Mouse (Mus musculus) gastrocnemius, adult 8-10 months (tissue): Measurements from ENCODE around the gene E130208F15Rik. TPM values are rescaled to one million over a fixed set of nuclear protein-coding genes. Genes with fewer than 3 reads are reported as not detected.

ENCODE experiments used
- DNase-seq, 2 experiments: peaks; one replicate each; pipeline ENCODE4 v3.0.0; 2022; ENCODE audit warnings: low spot score in 2 of 2
- total RNA-seq, 4 experiments: library from RNA; stranded (reverse); gene quantifications; 2 replicates each; pipeline ENCODE4 v1.2.4; 2022

The E130208F15Rik gene
- total RNA-seq, 4 experiments from 2014 or later = 0.32 to 0.92 (median 0.53) TPM

- DNase-seq = peak; percentile 17 to 18
Measured at GRCm38 (mm10) chr7:30333436-30333835, 11.9 kb downstream of the E130208F15Rik start.

- no peak for DNase-seq
Measured at GRCm38 (mm10) chr7:30334563-30334962, 13.0 kb downstream of the E130208F15Rik start.

GRCm38 (mm10) chr7:30335688-30336087, 14.1 kb downstream of the E130208F15Rik start:
- no peak for DNase-seq

- DNase-seq = peak; percentile 49 to 66
Measured at GRCm38 (mm10) chr7:30336384-30336783, 14.8 kb downstream of the E130208F15Rik start.

GRCm38 (mm10) chr7:30339432-30340109, 18.0 kb downstream of the E130208F15Rik start:
- DNase-seq = no peak

- no peak for DNase-seq
Measured at GRCm38 (mm10) chr7:30346635-30347379, 25.3 kb downstream of the E130208F15Rik start.

GRCm38 (mm10) chr7:30347828-30348227, 26.3 kb downstream of the E130208F15Rik start:
- DNase-seq = peak; percentile 31 to 32

GRCm38 (mm10) chr7:30353279-30353822, 31.8 kb downstream of the E130208F15Rik start:
- peak; percentile 49 to 56 for DNase-seq

- DNase-seq = no peak
Measured at GRCm38 (mm10) chr7:30354059-30354458, 32.5 kb downstream of the E130208F15Rik start.

GRCm38 (mm10) chr7:30358378-30359186, 37.0 kb downstream of the E130208F15Rik start:
- no peak for DNase-seq

- DNase-seq = no peak
Measured at GRCm38 (mm10) chr7:30359276-30359865, 37.8 kb downstream of the E130208F15Rik start.

GRCm38 (mm10) chr7:30360028-30360427, 38.5 kb downstream of the E130208F15Rik start:
- DNase-seq = no peak

GRCm38 (mm10) chr7:30362652-30363343, 41.3 kb downstream of the E130208F15Rik start, which contains the start of gene Lrfn3:
TSS of gene Lrfn3 (minus strand) at chr7:30362772.
- peak in 1 of 2 experiments; percentile 44 for DNase-seq

- DNase-seq = no peak
Measured at GRCm38 (mm10) chr7:30363344-30363738, 41.8 kb downstream of the E130208F15Rik start.

GRCm38 (mm10) chr7:30367466-30367865, 45.9 kb downstream of the E130208F15Rik start:
- DNase-seq = no peak

Other genes starting within 250 kb of the E130208F15Rik start
- 1 to 10 TPM in 3 of 4 experiments, under 1 TPM in 1; 0.19 to 2.2 (median 1.6) TPM for gene Zfp82, start 248.8 kb upstream of the E130208F15Rik start, total RNA-seq
- 1 to 10 TPM in 1 of 4 experiments, not detected in 3; 1.9 TPM for gene Gm26920, start 231.3 kb upstream of the E130208F15Rik start, total RNA-seq
- gene Zfp566, start 231.2 kb upstream of the E130208F15Rik start, total RNA-seq = 1 to 10 TPM; 2.3 to 3.7 (median 3.0) TPM
- gene Zfp260, start 227.0 kb upstream of the E130208F15Rik start, total RNA-seq = 10 to 100 TPM; 34.0 to 49.3 (median 42.0) TPM
- 1 to 10 TPM in 1 of 4 experiments, under 1 TPM in 3; 0.87 to 1.1 (median 0.95) TPM for gene Zfp382, start 199.8 kb upstream of the E130208F15Rik start, total RNA-seq
- 10 to 100 TPM; 22.6 to 31.4 (median 26.4) TPM for gene Zfp146, start 152.0 kb upstream of the E130208F15Rik start, total RNA-seq
- gene Cox7a1, start 137.6 kb upstream of the E130208F15Rik start, total RNA-seq = 100 to 1,000 TPM; 730 to 997 (median 888) TPM
- 100 to 1,000 TPM; 164 to 196 (median 175) TPM for gene Capns1, start 122.9 kb upstream of the E130208F15Rik start, total RNA-seq
- 10 to 100 TPM; 55.8 to 67.4 (median 62.3) TPM for gene Polr2i, start 89.8 kb upstream of the E130208F15Rik start, total RNA-seq
- 10 to 100 TPM; 26.8 to 38.6 (median 31.1) TPM for gene Tbcb, start 89.5 kb upstream of the E130208F15Rik start, total RNA-seq
- not detected for gene Ovol3, start 86.0 kb upstream of the E130208F15Rik start, total RNA-seq
- not detected for gene Thap8, start 41.6 kb upstream of the E130208F15Rik start, total RNA-seq
- 1 to 10 TPM in 3 of 4 experiments, under 1 TPM in 1; 0.90 to 2.3 (median 1.4) TPM for gene Wdr62, start 41.3 kb upstream of the E130208F15Rik start, total RNA-seq
- gene Clip3, start 30.0 kb upstream of the E130208F15Rik start, total RNA-seq = 1 to 10 TPM; 1.1 to 7.3 (median 3.4) TPM
- gene Alkbh6, start 13.0 kb upstream of the E130208F15Rik start, total RNA-seq = 10 to 100 TPM; 21.4 to 31.1 (median 26.4) TPM
- gene Syne4, start 6.9 kb upstream of the E130208F15Rik start, total RNA-seq = 1 to 10 TPM in 2 of 4 experiments, under 1 TPM in 1, not detected in 1; 0.73 to 1.7 (median 1.3) TPM
- 1 to 10 TPM; 5.9 to 8.7 (median 7.5) TPM for gene Sdhaf1, start 2.2 kb downstream of the E130208F15Rik start, total RNA-seq
- 1 to 10 TPM; 4.5 to 7.5 (median 5.6) TPM for gene Lrfn3, start 41.0 kb downstream of the E130208F15Rik start, total RNA-seq
- 1 to 10 TPM in 2 of 4 experiments, under 1 TPM in 2; 0.82 to 5.5 (median 2.1) TPM for gene Tyrobp, start 92.0 kb downstream of the E130208F15Rik start, total RNA-seq
- gene Hcst, start 98.1 kb downstream of the E130208F15Rik start, total RNA-seq = not detected
- under 1 TPM in 1 of 4 experiments, not detected in 3; 0.40 TPM for gene Nfkbid, start 100.0 kb downstream of the E130208F15Rik start, total RNA-seq
- gene Aplp1, start 123.8 kb downstream of the E130208F15Rik start, total RNA-seq = 1 to 10 TPM in 1 of 4 experiments, under 1 TPM in 3; 0.46 to 1.5 (median 0.71) TPM
- not detected for gene Kirrel2, start 135.9 kb downstream of the E130208F15Rik start, total RNA-seq
- gene Nphs1, start 136.6 kb downstream of the E130208F15Rik start, total RNA-seq = not detected
- not detected for gene Prodh2, start 171.9 kb downstream of the E130208F15Rik start, total RNA-seq
- gene Arhgap33, start 213.3 kb downstream of the E130208F15Rik start, total RNA-seq = under 1 TPM; 0.09 to 0.72 (median 0.27) TPM
- gene Hspb6, start 230.4 kb downstream of the E130208F15Rik start, total RNA-seq = 1,000 to 10,000 TPM in 3 of 4 experiments, 100 to 1,000 TPM in 1; 959 to 1,157 (median 1,030) TPM
- gene Proser3, start 230.6 kb downstream of the E130208F15Rik start, total RNA-seq = 1 to 10 TPM; 2.6 to 6.2 (median 3.7) TPM
- gene Lin37, start 238.1 kb downstream of the E130208F15Rik start, total RNA-seq = 10 to 100 TPM in 3 of 4 experiments, 1 to 10 TPM in 1; 8.1 to 12.4 (median 11.0) TPM
- gene U2af1l4, start 241.6 kb downstream of the E130208F15Rik start, total RNA-seq = 10 to 100 TPM; 53.4 to 57.5 (median 56.9) TPM
- 1 to 10 TPM in 3 of 4 experiments, under 1 TPM in 1; 0.56 to 1.9 (median 1.5) TPM for gene Gm49396, start 241.6 kb downstream of the E130208F15Rik start, total RNA-seq
- gene Psenen, start 241.9 kb downstream of the E130208F15Rik start, total RNA-seq = 100 to 1,000 TPM; 140 to 149 (median 146) TPM
- gene Igflr1, start 243.7 kb downstream of the E130208F15Rik start, total RNA-seq = under 1 TPM; 0.31 to 0.85 (median 0.65) TPM